ENCODE assay signal across 9 mouse cellular contexts in genomic region chr3:107159859-107160324, GRCm38 (mm10). TPM values are rescaled to one million over a fixed set of nuclear protein-coding genes. Genes with fewer than 3 reads are reported as not detected.
A peak's percentile ranks its signal among the peaks of the same experiment; 100 is the strongest.
DNase-seq lines count a peak whose midpoint lies in the region; ATAC-seq and TF ChIP-seq lines count a peak whose summit lies in the region.
"Had no signal": no experiment of that assay in that cellular context is flagged by ENCODE, and none has a peak within 500 bp of the region (broad histone marks: within the 10 kb centered on the region; RNA-seq: fewer than 3 reads in every experiment).

No protein-coding gene starts in this region.

- H3K4me3 ChIP-seq in lung, embryonic 16.5 days (ENCODE audit: low read length), result peak overlapping the region; percentile 21
- peak overlapping the region; percentile 51 for H3K4me3 ChIP-seq in gastrocnemius, adult 2 months
- H3K4me3 ChIP-seq in intestine, embryonic 16.5 days (ENCODE audit: low read length), result peak overlapping the region; percentile 15

- H3K9me3 ChIP-seq in lung, embryonic 16.5 days (ENCODE audit: control insufficient read depth, low read length), result no peaks in the 10 kb centered on the region
- H3K9me3 ChIP-seq in intestine, embryonic 16.5 days (ENCODE audit: control insufficient read depth, low read length), result no peaks in the 10 kb centered on the region

- H3K27ac ChIP-seq in lung, embryonic 16.5 days (ENCODE audit: low read length), result no peak overlapping the region
- no peak overlapping the region for H3K27ac ChIP-seq in gastrocnemius, adult 2 months
- H3K27ac ChIP-seq in intestine, embryonic 16.5 days (ENCODE audit: low read length), result no peak overlapping the region
- H3K27ac ChIP-seq: macrophage had no signal

- ATAC-seq in lung, embryonic 16.5 days (ENCODE audit: low read depth), result peak; percentile 60; the same call in 1 of the 2 replicates
- ATAC-seq in common myeloid progenitor, adult 5-6 weeks (replicated peaks; ENCODE audit: low read depth, poor library complexity, severe bottlenecking), result peak; percentile 54; the same call in 1 of the 2 replicates
- peak; percentile 28; the same call in 1 of the 2 replicates for ATAC-seq in intestine, embryonic 16.5 days

- WGBS in lung, embryonic 16.5 days, result 1% methylated on average over 17 of the region's 17 CpGs
- WGBS in intestine, embryonic 16.5 days, result 3% methylated on average over 17 of the region's 17 CpGs

- H3K4me2 ChIP-seq in lung, embryonic 16.5 days (ENCODE audit: low read depth, low read length), result peak overlapping the region; percentile 33
- H3K4me2 ChIP-seq in intestine, embryonic 16.5 days (ENCODE audit: low read depth, low read length), result peak overlapping the region; percentile 42; the same call in 1 of the 2 replicates

- DNase-seq in lung, postnatal 25 days (ENCODE audit: low spot score), result no peak
- peak; percentile 59 for DNase-seq in gastrocnemius, adult 2 months
- DNase-seq in lung, postnatal 10 days, result peak; percentile 21
- peak; percentile 28 to 30 for DNase-seq in right cerebral cortex, postnatal 36 days (ENCODE audit: low spot score in 2 of 2)
- DNase-seq in c-Kit-positive CD71-positive TER-119-positive erythroid progenitor cells, embryonic 14.5 days (ENCODE audit: low spot score), result no peak

- H3K27me3 ChIP-seq in lung, embryonic 16.5 days (ENCODE audit: control insufficient read depth, insufficient read depth, low read depth, low read length), result peaks cover 3% of the 10 kb centered on the region
- 0 out of 2 replicates have a peak, but pooled peaks cover 3% of the 10 kb centered on the region for H3K27me3 ChIP-seq in intestine, embryonic 16.5 days (replicated peaks; ENCODE audit: control insufficient read depth, insufficient read depth, low read length)

- no peak overlapping the region for H3K9ac ChIP-seq in lung, embryonic 16.5 days (ENCODE audit: low read length)
- H3K9ac ChIP-seq in intestine, embryonic 16.5 days (ENCODE audit: low read depth, low read length), result no peak overlapping the region

- intact Hi-C loops in gastrocnemius, adult 2 months (cut with DNase I), result no loop called here

- TF ChIP-seq CTCF in gastrocnemius, adult 2 months (IDR thresholded peaks at IDR 0.05), result peak; percentile 53

- H3K36me3 ChIP-seq in lung, embryonic 16.5 days (ENCODE audit: control insufficient read depth, insufficient read depth, low read length), result no peaks in the 10 kb centered on the region
- H3K36me3 ChIP-seq in intestine, embryonic 16.5 days (ENCODE audit: control insufficient read depth, insufficient read depth, low read length), result no peaks in the 10 kb centered on the region

- H3K4me1 ChIP-seq in lung, embryonic 16.5 days (replicated peaks; ENCODE audit: control insufficient read depth, insufficient read depth, low read length), result no peaks in the 10 kb centered on the region
- no peaks in the 10 kb centered on the region for H3K4me1 ChIP-seq in intestine, embryonic 16.5 days (ENCODE audit: control insufficient read depth, insufficient read depth, low read length)

RNA-seq across cellular contexts. Expression of gene Kcna10, which starts 23.0 kb away (rescaled TPM):
- polyA plus RNA-seq in lung, embryonic 16.5 days (2015; fragmentation: Nextera tagmentation; extraction: Ambion mirVana), result not detected in 2 replicates
- total RNA-seq in common myeloid progenitor, adult 5-6 weeks (2017), result not detected in 2 replicates
- total RNA-seq in gastrocnemius, adult 2 months (2021), result under 1 TPM in 1 of 2 experiments, not detected in 1; 0.11 TPM
- not detected in 2 replicates for polyA plus RNA-seq in intestine, embryonic 16.5 days (2015; fragmentation: Nextera tagmentation; extraction: Ambion mirVana)
- polyA plus RNA-seq: macrophage had no signal

RNA-seq across cellular contexts. Expression of gene Kcna2, which starts 58.9 kb away (rescaled TPM):
- 0.72 and 0.80 TPM in 2 replicates for polyA plus RNA-seq in lung, embryonic 16.5 days (2015; fragmentation: Nextera tagmentation; extraction: Ambion mirVana)
- not detected in 2 replicates for total RNA-seq in common myeloid progenitor, adult 5-6 weeks (2017)
- total RNA-seq in gastrocnemius, adult 2 months (2021), result 1 to 10 TPM in 1 of 2 experiments, under 1 TPM in 1; 0.73 to 1.2 TPM
- 0.04 and 0.06 TPM in 2 replicates for polyA plus RNA-seq in intestine, embryonic 16.5 days (2015; fragmentation: Nextera tagmentation; extraction: Ambion mirVana)

Comparison
In these comparisons a context has a peak if more than half of its experiments do, and no peak if none do; other contexts are left out.
1. DNase-seq: peak in gastrocnemius, adult 2 months (single experiment), lung, postnatal 10 days (single experiment) and right cerebral cortex, postnatal 36 days (2 of 2); none in lung, postnatal 25 days (single experiment) and c-Kit-positive CD71-positive TER-119-positive erythroid progenitor cells, embryonic 14.5 days (single experiment).
2. Peak in every context shown above with its lines, with median percentiles within 50 percentile points of each other: ATAC-seq and H3K4me3 ChIP-seq.